Mouse (Mus musculus): ENCODE measurements around the gene Suz12. TPM values are rescaled to one million over a fixed set of nuclear protein-coding genes. Genes with fewer than 3 reads are reported as not detected.

Suz12 gene
- polyA plus RNA-seq, 1 experiment from 2014 or later: 18.9 TPM

DNA sequence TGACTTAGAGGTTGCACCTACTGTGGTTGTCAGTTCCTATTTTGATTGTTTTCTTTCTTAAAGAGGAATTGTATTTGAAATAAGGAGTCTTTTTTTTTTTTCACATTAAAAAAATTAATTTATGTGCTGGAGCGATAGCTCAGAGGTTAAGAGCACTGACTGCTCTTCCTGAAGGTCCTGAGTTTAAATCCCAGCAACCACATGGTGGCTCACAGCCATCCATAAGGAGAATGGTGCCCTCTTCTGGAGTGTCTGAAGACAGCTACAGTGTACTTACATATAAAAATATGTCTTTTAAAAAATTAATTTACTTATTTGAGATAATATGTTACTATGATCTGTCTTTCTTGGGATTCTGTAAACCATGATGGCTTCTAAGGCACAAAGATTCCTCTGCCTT, 26.9 kb downstream of the Suz12 start:
- Histone ChIP-seq H3K27ac (ENCODE audit: low read depth, low read length) (no peak overlapping the region), H3K36me3 (ENCODE audit: control insufficient read depth, insufficient read depth, low read length) (peaks cover 35% of the 10 kb centered on the region; the same call in 1 of the 2 replicates), H3K9ac (replicated peaks; ENCODE audit: low read depth, low read length) (no peak overlapping the region), H3K4me3 (ENCODE audit: low read depth, low read length) (no peak overlapping the region), H3K4me1 (ENCODE audit: control insufficient read depth, insufficient read depth, low read length) (no peaks in the 10 kb centered on the region), H3K9me3 (ENCODE audit: control insufficient read depth, low read length) (no peaks in the 10 kb centered on the region), H3K27me3 (ENCODE audit: control insufficient read depth, insufficient read depth, low read length) (no peaks in the 10 kb centered on the region), H3K4me2 (ENCODE audit: low read depth, low read length) (no peak overlapping the region)
- no peak for ATAC-seq (ENCODE audit: low read depth)
- WGBS: 100% methylated on average over 1 of the region's 1 CpGs

DNA sequence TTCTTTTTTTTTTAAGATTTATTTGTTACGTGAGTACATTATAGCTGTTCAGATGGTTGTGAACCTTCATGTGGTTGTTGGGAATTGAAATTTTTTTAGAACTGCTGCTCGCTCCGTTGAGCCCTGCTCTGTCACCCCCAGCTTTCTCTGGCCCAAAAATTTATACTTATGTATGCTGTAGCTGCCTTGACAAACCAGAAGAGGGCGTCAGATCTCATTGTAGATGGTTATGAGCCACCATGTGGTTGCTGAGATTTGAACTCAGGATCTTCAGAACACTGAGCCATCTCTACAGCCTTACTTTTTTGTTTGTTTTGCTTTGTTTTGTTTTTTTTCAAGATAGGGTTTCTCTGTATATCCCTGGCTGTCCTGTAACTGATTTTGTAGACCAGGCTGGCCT, 28.4 kb downstream of the Suz12 start:
- H3K27ac ChIP-seq (ENCODE audit: low read depth, low read length): no peak overlapping the region
- no peak overlapping the region for H3K4me2 ChIP-seq (ENCODE audit: low read depth, low read length)
- H3K36me3 ChIP-seq (ENCODE audit: control insufficient read depth, insufficient read depth, low read length): peaks cover 44% of the 10 kb centered on the region
- no peaks in the 10 kb centered on the region for H3K4me1 ChIP-seq (ENCODE audit: control insufficient read depth, insufficient read depth, low read length)
- 90% methylated on average over 4 of the region's 4 CpGs for WGBS
- H3K9ac ChIP-seq (replicated peaks; ENCODE audit: low read depth, low read length): no peak overlapping the region
- H3K27me3 ChIP-seq (ENCODE audit: control insufficient read depth, insufficient read depth, low read length): no peaks in the 10 kb centered on the region
- H3K4me3 ChIP-seq (ENCODE audit: low read depth, low read length): no peak overlapping the region
- H3K9me3 ChIP-seq (ENCODE audit: control insufficient read depth, low read length): no peaks in the 10 kb centered on the region
- ATAC-seq (ENCODE audit: low read depth): no peak

DNA sequence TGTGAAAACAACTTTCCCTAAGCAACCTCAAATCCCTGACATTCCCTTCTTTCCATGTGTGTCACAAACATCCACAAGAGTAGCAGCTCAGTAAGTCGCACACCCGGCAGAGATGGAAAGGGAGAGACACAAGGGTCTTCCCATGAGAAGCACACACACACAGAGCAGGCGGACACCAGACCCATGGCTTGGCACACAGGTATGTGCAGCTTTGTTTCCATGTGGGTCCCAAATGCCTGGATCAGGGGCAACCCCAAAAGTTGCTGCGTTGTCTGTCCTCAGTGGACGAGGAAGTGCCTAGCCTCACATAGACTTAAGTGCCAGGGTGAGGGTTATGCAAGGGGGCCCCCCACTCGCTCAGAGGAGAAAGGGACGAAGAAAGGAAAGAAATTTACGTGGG, 44.6 kb downstream of the Suz12 start:
- H3K9me3 ChIP-seq (ENCODE audit: control insufficient read depth, low read length): no peaks in the 10 kb centered on the region
- H3K36me3 ChIP-seq (ENCODE audit: control insufficient read depth, insufficient read depth, low read length): peaks cover 12% of the 10 kb centered on the region; the same call in 1 of the 2 replicates
- no peak overlapping the region for H3K27ac ChIP-seq (ENCODE audit: low read depth, low read length)
- H3K4me3 ChIP-seq (ENCODE audit: low read depth, low read length): no peak overlapping the region
- H3K4me2 ChIP-seq (ENCODE audit: low read depth, low read length): no peak overlapping the region
- WGBS: 76% methylated on average over 8 of the region's 8 CpGs
- ATAC-seq (ENCODE audit: low read depth): no peak
- no peak overlapping the region for H3K9ac ChIP-seq (replicated peaks; ENCODE audit: low read depth, low read length)
- H3K4me1 ChIP-seq (ENCODE audit: control insufficient read depth, insufficient read depth, low read length): no peaks in the 10 kb centered on the region
- no peaks in the 10 kb centered on the region for H3K27me3 ChIP-seq (ENCODE audit: control insufficient read depth, insufficient read depth, low read length)

DNA sequence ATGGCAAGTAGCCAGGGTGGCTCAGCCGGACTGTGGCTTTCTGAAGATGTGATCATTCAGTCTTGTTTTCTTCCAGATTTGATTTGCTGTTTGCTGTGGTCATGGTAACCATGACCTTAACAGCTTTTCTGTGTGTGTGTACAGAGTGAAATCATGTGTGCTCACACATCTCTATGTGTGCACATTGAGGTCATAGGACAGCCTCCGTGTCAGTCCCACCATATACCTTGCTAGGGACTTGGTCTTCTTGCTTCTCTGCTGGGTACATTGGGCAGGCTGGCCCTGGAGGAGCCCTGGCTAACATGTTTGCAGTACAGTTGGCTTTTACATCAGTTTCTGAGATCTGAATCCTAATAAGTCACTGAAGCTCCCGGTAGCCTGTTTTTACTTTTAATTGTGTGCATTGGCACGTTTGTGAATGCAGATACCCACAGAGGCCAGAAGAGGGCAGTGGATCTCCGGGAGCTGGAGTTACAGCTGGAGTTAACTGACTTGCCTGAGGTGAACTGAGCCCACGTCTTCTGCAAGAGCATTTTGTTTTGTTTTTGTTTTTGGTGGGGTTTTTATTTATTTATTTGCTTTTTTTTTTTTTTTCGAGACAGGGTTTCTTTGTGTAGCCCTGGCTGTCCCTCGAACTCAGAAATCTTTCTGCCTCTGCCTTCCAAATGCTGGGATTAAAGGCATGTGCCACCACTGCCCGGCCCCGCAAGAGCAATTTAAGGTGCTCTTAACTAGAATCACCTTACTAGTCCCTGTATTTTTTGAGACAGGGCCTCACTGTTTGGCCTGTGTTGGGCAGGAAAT, 49.9 kb downstream of the Suz12 start:
- WGBS: 57% methylated on average over 10 of the region's 10 CpGs
- Histone ChIP-seq H3K4me1 (ENCODE audit: control insufficient read depth, insufficient read depth, low read length) (no peaks in the 10 kb centered on the region), H3K4me2 (ENCODE audit: low read depth, low read length) (no peak overlapping the region), H3K27ac (ENCODE audit: low read depth, low read length) (no peak overlapping the region), H3K4me3 (ENCODE audit: low read depth, low read length) (no peak overlapping the region), H3K9ac (replicated peaks; ENCODE audit: low read depth, low read length) (no peak overlapping the region), H3K9me3 (ENCODE audit: control insufficient read depth, low read length) (no peaks in the 10 kb centered on the region), H3K27me3 (ENCODE audit: control insufficient read depth, insufficient read depth, low read length) (no peaks in the 10 kb centered on the region), H3K36me3 (ENCODE audit: control insufficient read depth, insufficient read depth, low read length) (no peaks in the 10 kb centered on the region)
- ATAC-seq (ENCODE audit: low read depth): no peak

DNA sequence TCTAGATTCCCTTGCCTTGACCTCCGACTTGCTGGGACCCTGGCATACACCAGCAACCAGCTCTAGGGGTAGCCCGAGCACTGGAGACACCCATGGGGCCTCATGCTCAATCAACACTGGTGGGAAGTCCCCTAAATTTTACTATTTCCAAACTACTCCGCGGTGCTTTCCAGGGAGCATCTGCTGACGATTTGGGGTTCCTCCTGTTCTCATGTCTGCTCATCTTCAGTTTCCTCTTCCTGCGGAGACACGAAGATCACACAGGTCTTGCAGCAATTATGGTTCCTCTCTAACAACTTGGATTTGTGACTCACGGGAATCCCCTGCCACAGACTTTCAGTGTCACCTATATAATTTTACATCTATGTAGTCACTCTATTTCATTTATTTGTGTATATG, 50.5 kb downstream of the Suz12 start:
- H3K27me3 ChIP-seq (ENCODE audit: control insufficient read depth, insufficient read depth, low read length): no peaks in the 10 kb centered on the region
- no peak overlapping the region for H3K9ac ChIP-seq (replicated peaks; ENCODE audit: low read depth, low read length)
- no peaks in the 10 kb centered on the region for H3K9me3 ChIP-seq (ENCODE audit: control insufficient read depth, low read length)
- no peak overlapping the region for H3K4me3 ChIP-seq (ENCODE audit: low read depth, low read length)
- no peaks in the 10 kb centered on the region for H3K36me3 ChIP-seq (ENCODE audit: control insufficient read depth, insufficient read depth, low read length)
- no peak for ATAC-seq (ENCODE audit: low read depth)
- 85% methylated on average over 8 of the region's 8 CpGs for WGBS
- H3K4me1 ChIP-seq (ENCODE audit: control insufficient read depth, insufficient read depth, low read length): no peaks in the 10 kb centered on the region
- H3K4me2 ChIP-seq (ENCODE audit: low read depth, low read length): no peak overlapping the region
- no peak overlapping the region for H3K27ac ChIP-seq (ENCODE audit: low read depth, low read length)

DNA sequence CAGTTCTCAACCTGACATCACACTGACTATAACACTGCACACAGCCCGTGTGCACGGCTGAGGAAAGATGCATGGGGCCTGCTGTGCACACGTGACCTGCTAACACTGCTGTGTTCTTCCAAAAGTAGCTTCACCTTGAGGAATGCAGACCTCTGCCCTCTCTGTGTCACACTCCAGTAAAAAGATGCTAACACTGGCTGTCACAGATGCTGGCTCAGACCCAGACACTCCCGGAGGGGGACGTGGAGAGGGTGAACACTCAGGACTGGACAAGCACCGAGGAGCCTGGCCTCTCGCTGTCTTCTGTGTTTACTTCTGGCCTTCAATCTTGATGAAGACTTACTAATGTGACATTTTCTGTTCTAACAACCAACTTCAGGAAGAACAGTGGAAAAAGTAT, 54.0 kb downstream of the Suz12 start:
- no peaks in the 10 kb centered on the region for H3K36me3 ChIP-seq (ENCODE audit: control insufficient read depth, insufficient read depth, low read length)
- H3K9ac ChIP-seq (replicated peaks; ENCODE audit: low read depth, low read length): no peak overlapping the region
- H3K9me3 ChIP-seq (ENCODE audit: control insufficient read depth, low read length): no peaks in the 10 kb centered on the region
- H3K27me3 ChIP-seq (ENCODE audit: control insufficient read depth, insufficient read depth, low read length): no peaks in the 10 kb centered on the region
- no peak for ATAC-seq (ENCODE audit: low read depth)
- no peak overlapping the region for H3K4me3 ChIP-seq (ENCODE audit: low read depth, low read length)
- WGBS: 90% methylated on average over 7 of the region's 7 CpGs
- no peak overlapping the region for H3K4me2 ChIP-seq (ENCODE audit: low read depth, low read length)
- H3K27ac ChIP-seq (ENCODE audit: low read depth, low read length): no peak overlapping the region
- no peaks in the 10 kb centered on the region for H3K4me1 ChIP-seq (ENCODE audit: control insufficient read depth, insufficient read depth, low read length)

DNA sequence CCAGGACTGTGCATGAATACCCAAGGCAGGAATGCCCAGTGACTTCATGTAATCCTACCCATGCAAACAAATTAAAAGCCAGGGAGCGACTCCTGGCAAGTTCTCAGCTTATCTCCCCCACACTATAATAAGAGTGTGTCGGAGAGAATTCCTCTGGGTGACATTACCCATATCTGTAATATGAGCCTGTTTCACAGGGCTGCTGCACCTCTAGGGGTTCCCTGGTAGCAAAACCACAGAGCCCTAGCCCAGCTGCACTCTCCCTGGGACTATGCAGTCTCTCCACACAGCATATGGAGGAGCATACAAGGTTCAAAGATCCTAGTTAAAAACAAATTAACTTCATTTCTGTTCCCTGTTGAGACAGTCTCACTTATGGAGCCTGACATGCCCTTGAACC, 57.2 kb downstream of the Suz12 start:
- no peak overlapping the region for H3K4me3 ChIP-seq (ENCODE audit: low read depth, low read length)
- H3K9me3 ChIP-seq (ENCODE audit: control insufficient read depth, low read length): no peaks in the 10 kb centered on the region
- no peak overlapping the region for H3K27ac ChIP-seq (ENCODE audit: low read depth, low read length)
- 52% methylated on average over 2 of the region's 2 CpGs for WGBS
- no peak overlapping the region for H3K4me2 ChIP-seq (ENCODE audit: low read depth, low read length)
- H3K36me3 ChIP-seq (ENCODE audit: control insufficient read depth, insufficient read depth, low read length): no peaks in the 10 kb centered on the region; the same call in 1 of the 2 replicates
- no peak overlapping the region for H3K9ac ChIP-seq (replicated peaks; ENCODE audit: low read depth, low read length)
- no peaks in the 10 kb centered on the region for H3K4me1 ChIP-seq (ENCODE audit: control insufficient read depth, insufficient read depth, low read length)
- no peak for ATAC-seq (ENCODE audit: low read depth)
- H3K27me3 ChIP-seq (ENCODE audit: control insufficient read depth, insufficient read depth, low read length): no peaks in the 10 kb centered on the region

DNA sequence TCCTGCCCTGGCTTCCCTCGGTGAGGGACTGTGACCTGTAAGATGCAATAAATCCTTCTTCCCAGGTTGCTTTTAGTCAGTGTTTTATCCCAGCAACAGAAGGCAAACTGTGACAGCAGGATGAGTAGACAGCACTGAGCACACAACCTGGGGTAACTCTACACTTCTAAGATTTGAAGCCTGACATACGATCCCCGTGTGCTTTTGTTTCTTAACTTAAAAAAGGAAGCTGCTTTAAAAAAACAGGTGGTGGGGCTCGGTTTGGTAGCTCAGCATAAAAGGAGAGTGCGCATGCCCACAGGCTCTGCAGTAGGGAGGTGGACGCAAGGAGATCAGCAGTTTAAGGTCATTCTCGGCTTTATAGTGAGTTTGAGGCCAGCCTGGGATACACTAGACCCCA, 59.5 kb downstream of the Suz12 start:
- Histone ChIP-seq H3K4me2 (ENCODE audit: low read depth, low read length) (no peak overlapping the region), H3K4me3 (ENCODE audit: low read depth, low read length) (no peak overlapping the region), H3K9ac (replicated peaks; ENCODE audit: low read depth, low read length) (no peak overlapping the region), H3K36me3 (ENCODE audit: control insufficient read depth, insufficient read depth, low read length) (no peaks in the 10 kb centered on the region; the same call in none of the 2 replicates), H3K27ac (ENCODE audit: low read depth, low read length) (no peak overlapping the region), H3K27me3 (ENCODE audit: control insufficient read depth, insufficient read depth, low read length) (no peaks in the 10 kb centered on the region), H3K4me1 (ENCODE audit: control insufficient read depth, insufficient read depth, low read length) (no peaks in the 10 kb centered on the region), H3K9me3 (ENCODE audit: control insufficient read depth, low read length) (no peaks in the 10 kb centered on the region)
- ATAC-seq (ENCODE audit: low read depth): no peak
- 76% methylated on average over 7 of the region's 7 CpGs for WGBS

DNA sequence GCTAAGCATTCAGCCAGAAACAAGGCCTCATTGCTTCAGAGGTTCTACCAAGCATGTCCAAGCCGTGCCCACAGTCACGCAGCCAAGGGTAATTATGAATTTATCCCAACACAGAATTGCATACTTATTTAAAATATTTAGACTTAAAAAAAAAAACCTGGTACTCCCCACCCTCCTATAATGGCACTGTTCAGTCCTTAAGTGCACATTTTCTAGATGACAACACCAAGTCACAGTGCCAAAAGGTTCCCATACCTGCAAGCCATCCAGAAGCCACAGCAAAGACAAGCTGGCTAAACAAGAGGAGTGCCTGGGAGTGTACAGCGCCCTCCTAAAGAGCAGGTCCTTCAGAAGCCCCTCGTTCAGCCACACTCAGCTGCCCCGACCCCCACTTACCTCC, 60.3 kb downstream of the Suz12 start:
- 98% methylated on average over 5 of the region's 5 CpGs for WGBS
- Histone ChIP-seq H3K27me3 (ENCODE audit: control insufficient read depth, insufficient read depth, low read length) (no peaks in the 10 kb centered on the region), H3K9ac (replicated peaks; ENCODE audit: low read depth, low read length) (no peak overlapping the region), H3K4me3 (ENCODE audit: low read depth, low read length) (no peak overlapping the region), H3K27ac (ENCODE audit: low read depth, low read length) (no peak overlapping the region), H3K4me2 (ENCODE audit: low read depth, low read length) (no peak overlapping the region), H3K9me3 (ENCODE audit: control insufficient read depth, low read length) (no peaks in the 10 kb centered on the region), H3K4me1 (ENCODE audit: control insufficient read depth, insufficient read depth, low read length) (no peaks in the 10 kb centered on the region), H3K36me3 (ENCODE audit: control insufficient read depth, insufficient read depth, low read length) (no peaks in the 10 kb centered on the region; the same call in none of the 2 replicates)
- ATAC-seq (ENCODE audit: low read depth): no peak
